Mouse (Mus musculus) activated CD4-positive, CD25-positive, alpha-beta regulatory T cell (primary cell): ENCODE measurements around the gene Ttc7. TPM values are rescaled to one million over a fixed set of nuclear protein-coding genes. Genes with fewer than 3 reads are reported as not detected.

Experiments
- polyA plus RNA-seq, 2 experiments: library from polyadenylated mRNA; unstranded; fragments of 100-300 nt; shearing (Covaris generic); gene quantifications; one replicate each; pipeline ENCODE4 v1.2.1; 2017

Ttc7 gene
- polyA plus RNA-seq = 10 to 100 TPM; 66.3 to 80.4 TPM

DNA sequence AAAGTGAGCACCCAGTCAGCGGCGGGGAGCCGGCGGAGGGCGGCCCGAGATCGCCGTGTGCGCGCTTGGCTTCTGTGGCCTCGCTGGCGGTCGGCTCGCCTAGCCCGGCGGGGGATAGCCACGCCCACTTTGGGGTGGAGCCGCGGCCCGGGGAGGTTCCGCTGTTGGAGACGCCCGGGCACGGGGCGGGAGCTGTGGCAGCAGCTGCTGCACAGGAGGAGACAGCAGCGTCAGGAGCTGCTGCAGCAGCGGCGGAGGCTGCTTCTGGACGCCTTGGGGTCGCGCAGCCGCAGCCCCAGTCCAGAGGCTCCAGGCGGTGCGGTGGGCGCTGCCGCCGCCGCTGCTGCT lies at the start of gene Ttc7:
Gene Ttc7, plus strand, starts transcription at position 181 of the 348 bp plus-strand sequence.

DNA sequence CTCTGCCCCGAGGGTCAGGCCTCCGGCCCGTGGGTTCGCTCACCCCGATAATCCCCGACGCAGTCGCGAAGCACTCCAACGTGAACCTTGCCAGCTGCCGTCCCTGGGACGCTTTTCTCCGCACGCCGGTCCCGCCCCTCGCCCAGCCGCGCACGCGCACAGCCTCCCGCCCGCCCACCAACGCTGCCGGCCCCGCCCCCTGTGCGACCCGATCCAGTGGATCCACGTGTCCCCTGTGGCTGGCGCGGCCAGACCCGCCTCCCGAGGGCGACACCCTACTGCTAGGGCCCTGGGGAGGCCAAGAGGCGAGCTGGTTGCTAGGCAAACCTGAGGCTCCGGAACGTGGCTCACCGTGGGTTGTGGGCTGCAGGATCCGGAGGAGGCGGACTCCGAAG lies 16.9 kb upstream of the Ttc7 start, which contains the start of gene Mcfd2:
Gene Mcfd2, minus strand, starts transcription at position 144 of the 395 bp plus-strand sequence.

DNA sequence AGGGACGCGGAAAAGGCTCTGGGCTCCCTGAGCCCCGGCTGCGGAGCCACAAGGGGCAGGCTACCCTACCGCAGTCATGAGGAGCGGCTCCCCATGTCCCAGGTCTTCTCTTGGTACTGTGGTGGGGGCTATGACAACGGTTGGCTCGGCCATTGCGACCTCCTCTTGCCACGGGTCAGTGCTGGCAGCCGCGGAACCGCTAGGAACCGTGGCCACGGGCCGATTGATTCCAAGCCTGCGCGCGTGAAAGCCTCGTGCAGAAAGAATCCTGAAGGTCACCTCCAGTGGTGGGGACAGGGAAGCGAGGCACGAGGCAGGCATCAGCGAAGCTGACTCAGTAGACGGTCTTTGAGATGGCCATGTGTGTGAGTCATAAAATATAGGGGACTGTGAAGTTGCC lies 144.8 kb downstream of the Ttc7 start, which contains the start of gene Stpg4:
Gene Stpg4, minus strand, starts transcription at position 231 of the 400 bp plus-strand sequence.

Other genes starting within 250 kb of the Ttc7 start
- 10 to 100 TPM in 1 of 2 experiments, 1 to 10 TPM in 1; 8.6 to 11.1 TPM for gene Socs5, start 175.2 kb upstream of the Ttc7 start, polyA plus RNA-seq
- gene Mcfd2, start 17.0 kb upstream of the Ttc7 start, polyA plus RNA-seq = 10 to 100 TPM; 23.5 to 27.7 TPM
- not detected for gene Stpg4, start 144.9 kb downstream of the Ttc7 start, polyA plus RNA-seq
- 100 to 1,000 TPM; 492 to 551 TPM for gene Calm2, start 164.0 kb downstream of the Ttc7 start, polyA plus RNA-seq